Mouse (Mus musculus): ENCODE measurements around the gene Pusl1. TPM values are rescaled to one million over a fixed set of nuclear protein-coding genes. Genes with fewer than 3 reads are reported as not detected.

Pusl1 gene
- total RNA-seq, 4 experiments from 2014 or later = 14.2 to 17.0 (median 14.9) TPM

DNA sequence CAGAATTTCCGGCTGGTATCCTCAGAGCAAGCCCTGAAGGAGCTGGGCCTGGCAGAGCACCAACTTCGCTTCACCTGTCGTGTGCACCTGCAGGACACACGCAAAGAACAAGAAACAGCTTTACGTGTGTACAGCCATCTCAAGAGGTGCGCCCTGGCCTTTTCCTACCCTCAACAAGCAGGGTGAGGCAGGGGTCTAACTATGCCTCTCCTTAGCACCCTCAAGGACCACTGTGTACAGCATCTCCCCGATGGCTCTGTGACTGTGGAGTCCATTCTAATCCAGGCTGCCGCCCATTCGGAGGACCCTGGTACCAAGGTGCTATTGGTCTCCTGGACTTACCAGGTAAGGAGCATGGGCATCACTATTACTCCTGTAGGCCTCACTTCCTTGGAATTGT is 3.4 kb downstream of the Pusl1 start:
- no peak for DNase-seq (ENCODE audit: low spot score in 2 of 2)

DNA sequence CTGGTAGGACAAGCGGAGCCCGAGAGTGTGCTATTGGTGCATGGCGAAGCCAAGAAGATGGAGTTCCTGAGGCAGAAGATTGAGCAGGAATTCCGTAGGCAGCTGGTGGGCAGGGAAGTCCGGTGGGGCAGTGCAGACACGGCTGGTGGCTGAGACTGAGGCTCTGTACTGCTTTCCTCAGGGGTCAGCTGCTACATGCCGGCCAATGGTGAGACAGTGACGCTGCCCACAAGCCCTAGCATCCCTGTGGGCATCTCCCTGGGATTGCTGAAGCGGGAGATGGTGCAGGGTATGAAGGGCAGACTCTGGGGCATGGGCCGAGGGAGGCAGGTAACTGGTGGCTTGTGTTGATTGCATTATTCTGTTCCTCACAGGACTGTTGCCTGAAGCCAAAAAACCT is 3.9 kb downstream of the Pusl1 start:
- no peak for DNase-seq (ENCODE audit: low spot score in 2 of 2)

DNA sequence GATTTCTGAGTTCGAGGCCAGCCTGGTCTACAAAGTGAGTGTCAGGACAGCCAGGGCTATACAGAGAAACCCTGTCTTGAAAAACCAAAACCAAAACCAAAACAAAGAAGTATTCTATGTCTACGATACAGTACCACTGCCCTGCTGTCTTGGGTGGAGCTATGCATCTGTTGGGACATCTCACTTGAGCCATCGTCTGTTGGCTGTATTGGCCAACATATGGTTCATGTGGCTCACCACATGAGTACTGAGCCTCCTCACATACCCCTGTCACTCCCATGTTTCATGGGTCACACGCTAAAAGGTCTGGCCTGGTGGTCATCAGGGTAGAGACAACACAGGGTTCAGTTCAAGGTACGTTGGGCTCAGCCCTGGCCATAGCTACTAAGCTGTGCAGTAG is 5.3 kb downstream of the Pusl1 start:
- DNase-seq (ENCODE audit: low spot score in 2 of 2) = no peak

DNA sequence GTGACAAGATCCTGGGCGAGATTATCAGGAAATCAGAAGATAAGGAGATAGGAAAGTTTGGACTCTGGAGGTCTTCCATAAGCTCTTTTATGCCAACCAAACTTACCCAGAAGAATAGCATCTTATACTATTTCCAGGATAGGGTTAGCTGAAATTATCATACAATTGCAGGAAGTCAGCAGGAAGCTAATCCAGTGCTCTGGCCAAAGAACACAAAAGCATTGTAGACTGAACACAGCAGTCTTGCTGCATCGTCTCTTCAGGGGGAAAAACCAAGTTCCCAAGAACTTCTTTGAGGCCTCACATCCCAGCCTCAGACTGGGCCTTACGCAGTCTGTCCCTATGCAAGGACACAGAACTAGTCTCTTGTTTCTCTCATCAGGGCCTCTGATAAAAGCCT is 8.0 kb downstream of the Pusl1 start:
- no peak for DNase-seq (ENCODE audit: low spot score in 2 of 2)

DNA sequence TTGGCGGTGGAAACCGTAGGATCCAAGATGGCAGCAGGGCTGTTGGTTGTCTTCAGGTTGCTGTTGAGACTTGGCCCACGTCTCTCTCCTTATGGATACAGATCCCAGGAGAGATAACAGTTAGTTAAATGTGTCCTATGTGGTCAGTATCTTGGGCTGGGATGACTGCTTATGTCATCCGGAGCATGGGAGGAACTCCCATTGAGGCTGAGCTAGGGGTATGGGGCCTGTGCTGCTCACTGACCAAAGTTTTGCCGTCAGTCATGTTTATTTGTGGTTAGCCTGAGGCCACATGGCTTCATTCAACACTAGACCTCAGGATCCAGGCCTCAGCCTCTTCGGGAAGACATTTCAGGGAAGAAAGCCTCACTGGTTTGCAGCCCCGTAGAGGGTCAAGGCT is 20.2 kb downstream of the Pusl1 start:
- no peak for DNase-seq (ENCODE audit: low spot score in 2 of 2)

DNA sequence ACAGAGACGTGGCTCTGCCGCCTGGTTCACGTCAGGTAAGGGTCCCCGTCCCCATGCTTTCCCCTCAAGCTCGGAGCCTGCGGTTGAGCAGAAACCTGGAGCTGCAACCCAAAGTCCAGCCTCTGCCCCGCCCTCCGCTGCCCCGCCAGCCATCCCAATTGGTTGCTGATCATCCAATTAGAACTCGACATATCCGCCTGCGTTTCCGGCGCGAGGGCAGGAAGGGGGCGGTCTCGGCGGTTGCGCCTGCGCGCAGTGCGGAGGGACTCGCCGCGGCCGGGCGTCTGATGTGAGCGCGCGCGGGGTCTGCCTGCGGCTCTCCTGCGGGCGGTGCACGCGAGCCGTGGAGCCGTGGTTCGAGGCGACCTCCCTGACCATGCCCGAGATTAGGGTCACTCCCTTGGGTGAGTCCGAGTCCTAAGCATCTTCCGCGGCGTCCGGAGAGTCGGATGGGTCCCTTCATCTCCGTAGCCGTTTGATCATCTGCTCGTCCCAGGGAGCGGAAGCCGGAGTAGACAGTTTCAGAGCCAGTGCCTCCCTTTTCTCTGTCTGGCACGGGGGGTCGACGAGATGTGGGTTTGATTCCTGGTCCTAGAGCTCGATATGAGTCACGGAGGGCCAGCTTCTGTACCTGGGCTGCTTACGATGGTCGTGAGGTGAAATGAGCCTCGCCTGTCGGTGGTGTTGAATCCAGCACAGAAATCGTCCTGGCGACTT is 22.1 kb downstream of the Pusl1 start, which contains the start of the genes Cptp and Ints11:
Cptp (minus strand) TSS at position 124 of the 717 bp plus-strand sequence.
Ints11 (plus strand) TSS at position 230 of the 717 bp plus-strand sequence.
- DNase-seq (ENCODE audit: low spot score in 2 of 2) = peak; percentile 90 to 95

DNA sequence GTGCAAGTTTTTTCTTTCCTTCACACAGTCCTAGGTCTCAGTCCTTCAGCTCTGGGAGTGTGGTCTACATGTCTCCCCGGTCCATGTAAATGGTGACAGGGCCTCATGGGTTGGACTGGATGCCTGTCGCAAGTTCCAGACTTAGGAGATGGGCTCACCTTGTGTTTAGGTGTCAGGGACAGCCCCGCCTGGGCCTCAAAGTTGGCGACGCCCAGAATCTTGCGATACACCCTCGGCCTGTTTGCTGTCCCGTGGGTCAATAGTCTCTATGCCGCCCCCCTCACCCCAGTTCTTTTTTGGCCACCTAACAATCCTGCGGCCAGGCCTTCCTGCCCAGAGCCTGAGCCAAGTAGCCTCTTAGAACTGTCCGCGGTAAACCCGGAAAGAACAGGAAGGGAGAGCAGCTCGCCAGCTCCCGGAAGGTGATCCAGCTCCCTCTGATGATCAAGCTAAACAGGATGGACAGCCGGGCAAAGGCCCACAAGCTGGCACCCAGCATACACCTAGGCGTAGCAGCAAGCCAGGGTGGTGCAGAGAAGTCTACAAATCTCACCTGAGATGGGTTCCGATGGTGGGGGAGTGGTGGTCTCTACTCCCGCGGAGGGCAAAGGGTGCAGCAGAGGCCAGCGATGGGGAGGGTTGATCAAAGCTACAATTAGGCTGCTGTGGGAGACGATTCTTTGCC is 22.8 kb downstream of the Pusl1 start:
- DNase-seq (ENCODE audit: low spot score in 2 of 2) = no peak

DNA sequence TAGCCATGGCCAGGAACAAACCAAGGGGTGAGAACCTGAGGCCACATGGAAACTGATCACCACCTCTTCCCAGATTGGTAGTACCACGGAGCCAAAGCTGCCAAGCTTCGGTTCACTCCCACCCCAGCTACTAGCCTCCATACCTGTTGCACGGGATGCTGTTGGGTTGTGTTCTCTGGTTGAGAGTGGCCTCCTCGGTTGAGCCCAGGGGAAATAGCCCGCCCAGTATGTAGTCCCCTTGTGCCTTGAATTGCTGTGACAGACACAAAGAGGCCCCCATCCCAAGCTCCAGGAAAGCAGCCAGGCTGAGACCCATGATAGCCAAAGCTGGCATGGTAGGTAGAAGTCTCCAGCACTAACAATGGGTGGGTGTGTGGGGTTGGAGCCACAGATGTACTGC is 28.6 kb downstream of the Pusl1 start, which contains the start of gene Tas1r3:
Tas1r3 (minus strand) TSS at position 362 of the 400 bp plus-strand sequence.
- no peak for DNase-seq (ENCODE audit: low spot score in 2 of 2)

DNA sequence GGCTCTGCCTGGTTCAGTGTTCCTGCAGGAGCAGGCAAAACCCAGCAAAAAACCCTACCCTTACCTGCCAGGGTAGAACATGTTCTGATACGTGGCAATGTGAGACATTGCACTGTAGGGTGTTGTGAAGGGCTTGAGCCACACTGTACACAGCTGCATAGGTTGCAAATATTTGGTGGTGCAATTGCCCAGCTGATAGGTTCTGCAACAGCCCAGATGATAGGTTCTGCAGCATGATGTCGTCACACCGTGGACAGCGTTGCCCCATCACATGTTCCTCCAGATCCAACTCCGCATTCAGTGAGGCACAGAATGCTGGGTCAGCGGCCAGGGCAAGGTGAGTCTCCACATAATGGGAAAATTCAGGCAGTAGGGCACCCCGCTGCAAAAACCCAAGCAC is 29.8 kb downstream of the Pusl1 start:
- DNase-seq (ENCODE audit: low spot score in 2 of 2) = no peak

DNA sequence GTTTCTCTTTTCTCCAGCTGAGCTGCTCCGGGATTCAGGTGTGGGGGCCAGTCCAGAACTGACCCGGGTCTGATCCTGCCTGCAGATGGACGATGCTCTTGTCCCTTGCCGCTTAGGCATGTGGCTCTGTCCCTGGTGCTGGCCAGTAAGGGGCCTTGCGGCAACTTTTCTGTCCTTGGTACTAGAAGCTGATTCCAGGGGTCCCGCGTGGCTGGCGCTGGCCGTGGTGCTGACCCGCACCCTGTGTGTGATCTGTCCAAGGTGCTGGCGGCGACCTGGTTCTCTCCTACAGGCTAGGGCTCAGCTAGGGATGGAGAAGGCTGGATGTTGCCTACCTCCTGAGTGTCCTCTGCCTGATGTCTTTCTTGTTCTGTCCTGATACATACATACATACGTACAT is 32.3 kb downstream of the Pusl1 start:
- DNase-seq (ENCODE audit: low spot score in 2 of 2) = no peak

DNA sequence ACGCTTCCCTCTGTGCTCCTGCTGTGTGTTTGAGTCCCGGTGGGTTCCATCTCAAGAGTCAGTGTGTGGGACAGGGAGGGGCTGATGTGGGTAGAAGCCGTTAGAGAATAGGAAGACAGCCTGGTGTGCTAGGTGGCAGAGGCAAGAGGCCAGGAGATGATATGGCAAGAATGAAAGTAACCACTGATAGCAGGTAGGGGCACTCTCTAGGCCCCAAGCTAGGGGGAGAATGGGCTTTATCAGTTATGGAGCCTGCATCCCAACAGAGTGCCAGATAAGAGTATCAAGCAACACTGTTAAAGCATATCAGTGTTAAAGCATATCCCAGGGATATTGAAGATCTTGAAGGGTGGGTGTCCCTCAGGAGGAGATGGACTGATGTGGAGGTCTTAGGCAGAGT is 34.7 kb downstream of the Pusl1 start:
- no peak for DNase-seq (ENCODE audit: low spot score in 2 of 2)

DNA sequence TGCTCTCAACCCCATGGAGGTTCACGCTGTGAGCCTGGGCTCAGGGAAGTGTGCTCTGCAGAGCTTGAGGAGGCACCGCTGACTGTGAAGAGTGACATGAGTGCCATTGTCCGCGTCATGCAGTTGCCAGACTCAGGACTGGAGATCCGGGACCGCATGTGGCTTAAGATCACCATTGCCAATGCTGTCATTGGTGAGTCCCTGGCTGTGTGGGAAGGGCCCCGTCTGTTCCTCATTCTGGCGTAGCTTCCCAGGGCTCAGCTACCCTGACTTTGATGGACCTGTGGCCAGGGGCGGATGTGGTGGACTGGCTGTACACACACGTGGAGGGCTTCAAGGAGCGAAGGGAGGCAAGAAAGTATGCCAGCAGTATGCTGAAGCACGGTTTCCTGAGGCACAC is 35.5 kb downstream of the Pusl1 start:
- DNase-seq (ENCODE audit: low spot score in 2 of 2) = no peak

DNA sequence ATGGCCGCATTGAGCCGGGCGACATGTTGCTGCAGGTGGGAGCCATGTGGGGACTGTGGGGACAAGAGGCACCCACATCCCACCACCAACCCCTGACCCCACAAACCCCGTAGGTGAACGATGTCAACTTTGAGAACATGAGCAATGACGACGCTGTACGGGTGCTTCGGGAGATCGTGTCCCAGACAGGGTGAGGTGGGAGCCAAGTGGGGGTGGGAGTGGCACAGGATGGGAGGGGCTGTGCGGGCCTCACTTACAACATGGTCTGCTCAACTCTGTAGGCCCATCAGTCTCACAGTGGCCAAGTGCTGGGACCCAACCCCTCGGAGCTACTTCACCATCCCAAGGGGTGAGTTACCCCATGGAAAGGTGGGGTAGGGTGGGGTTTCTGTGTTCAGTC is 36.6 kb downstream of the Pusl1 start:
- DNase-seq (ENCODE audit: low spot score in 2 of 2) = no peak

DNA sequence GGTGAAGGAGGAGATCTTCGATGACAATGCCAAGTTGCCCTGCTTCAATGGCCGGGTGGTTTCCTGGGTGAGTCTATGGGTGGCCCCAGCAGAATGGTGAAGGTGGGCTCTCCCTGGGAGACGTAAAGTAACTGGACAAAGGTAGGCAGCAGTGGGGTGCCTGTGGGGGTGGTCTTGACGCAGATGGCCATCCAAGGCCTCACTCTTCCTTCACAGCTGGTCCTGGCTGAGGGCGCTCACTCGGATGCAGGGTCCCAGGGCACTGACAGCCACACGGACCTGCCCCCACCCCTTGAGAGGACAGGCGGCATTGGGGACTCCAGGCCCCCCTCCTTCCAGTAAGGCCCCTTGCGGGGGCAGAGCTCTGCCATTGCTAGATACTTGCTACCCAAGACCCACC is 38.2 kb downstream of the Pusl1 start:
- no peak for DNase-seq (ENCODE audit: low spot score in 2 of 2)

DNA sequence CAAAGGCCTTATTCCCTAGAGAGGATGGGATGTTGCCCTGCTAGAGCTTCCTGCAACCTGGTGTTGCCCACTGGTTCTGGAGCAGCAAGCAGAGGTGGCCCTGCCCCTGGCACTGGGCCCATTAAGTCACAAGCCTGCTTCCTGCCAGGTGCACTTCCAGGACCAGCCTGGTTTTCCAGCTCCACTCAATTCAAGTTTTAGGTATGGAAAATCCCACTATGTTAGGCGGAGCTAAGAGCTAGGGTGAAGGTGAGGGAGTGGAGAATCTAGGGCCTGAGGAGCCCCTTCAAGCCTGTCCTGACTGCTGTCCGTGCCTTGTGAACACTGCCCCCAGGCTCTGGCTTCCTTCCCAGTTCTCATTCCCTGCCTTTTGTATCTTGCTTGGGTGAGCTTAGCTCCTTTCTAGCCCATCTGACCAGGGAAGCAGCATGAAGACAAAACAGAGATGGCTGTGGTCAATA is 39.6 kb downstream of the Pusl1 start:
- no peak for DNase-seq (ENCODE audit: low spot score in 2 of 2)

DNA sequence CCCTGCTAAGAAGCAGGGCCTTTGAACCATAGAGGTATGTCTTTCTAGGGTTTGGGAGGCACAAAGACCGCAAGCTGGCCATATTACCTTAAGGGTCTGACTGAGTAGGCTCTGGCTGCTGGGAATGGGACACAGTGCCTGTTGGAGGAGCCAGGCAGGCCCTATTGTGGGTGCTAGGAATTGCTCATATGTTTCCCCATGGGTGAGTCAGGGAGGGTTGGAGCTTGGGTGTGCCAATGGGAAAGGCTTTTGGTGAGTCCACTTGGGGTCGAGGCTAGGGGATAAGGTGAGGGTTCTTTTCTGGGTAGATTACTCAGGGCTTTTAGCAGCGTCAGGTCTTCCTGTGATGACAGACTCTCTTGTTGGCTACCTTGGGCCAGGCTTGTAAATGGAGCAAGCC is 40.2 kb downstream of the Pusl1 start:
- DNase-seq (ENCODE audit: low spot score in 2 of 2) = no peak

DNA sequence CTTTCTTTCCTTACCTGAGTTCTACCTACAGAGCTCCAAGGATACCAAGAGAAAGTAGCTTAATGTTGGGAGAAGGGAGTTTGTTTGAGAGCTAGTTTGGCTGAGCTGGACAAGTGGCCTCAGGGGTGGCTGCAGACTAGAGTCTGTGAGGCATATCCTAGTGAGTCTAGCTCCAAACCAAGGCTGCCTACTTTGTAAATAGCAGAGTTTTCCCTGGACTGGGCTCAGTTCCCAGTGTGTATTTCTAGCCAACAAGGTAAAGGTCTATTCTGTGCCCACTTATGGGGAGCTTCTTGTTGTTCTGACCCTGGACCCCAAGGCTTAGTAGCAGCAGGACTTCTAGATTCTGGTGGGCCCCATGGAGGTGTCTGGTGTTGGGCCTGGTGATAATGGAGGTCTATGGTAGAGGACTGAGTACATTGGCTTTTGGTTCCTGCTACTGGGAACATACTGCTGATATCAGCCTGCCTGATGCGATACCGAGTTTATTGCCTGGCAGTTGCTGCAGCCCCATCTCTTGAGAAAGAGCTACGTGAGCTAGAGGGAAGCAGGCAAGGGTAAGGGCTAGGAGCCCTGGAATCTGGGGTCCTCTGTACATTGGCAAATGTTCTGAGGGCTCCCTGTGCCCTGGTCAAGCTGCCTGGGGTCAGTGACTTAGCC is 41.7 kb downstream of the Pusl1 start:
- no peak for DNase-seq (ENCODE audit: low spot score in 2 of 2)

DNA sequence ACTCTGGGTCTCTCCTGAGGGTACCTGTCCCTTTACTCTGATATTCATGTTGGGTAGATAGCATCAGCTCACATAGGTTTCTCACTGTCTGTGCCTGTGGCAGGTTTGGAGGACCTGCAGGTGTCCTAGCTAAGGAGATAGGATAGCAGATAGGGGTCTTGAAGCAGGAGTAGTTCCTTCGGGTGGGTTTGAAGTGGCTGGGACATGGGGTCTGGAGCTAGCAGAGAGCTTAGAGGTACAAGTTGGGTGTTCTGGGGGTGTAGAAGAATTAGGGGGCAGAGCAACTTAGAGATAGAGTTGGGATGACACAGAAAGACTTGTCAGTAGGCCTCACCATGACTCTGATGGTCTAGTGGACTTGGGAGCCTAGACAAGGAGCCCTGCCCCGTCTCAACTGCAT is 42.2 kb downstream of the Pusl1 start:
- DNase-seq (ENCODE audit: low spot score in 2 of 2) = no peak

DNA sequence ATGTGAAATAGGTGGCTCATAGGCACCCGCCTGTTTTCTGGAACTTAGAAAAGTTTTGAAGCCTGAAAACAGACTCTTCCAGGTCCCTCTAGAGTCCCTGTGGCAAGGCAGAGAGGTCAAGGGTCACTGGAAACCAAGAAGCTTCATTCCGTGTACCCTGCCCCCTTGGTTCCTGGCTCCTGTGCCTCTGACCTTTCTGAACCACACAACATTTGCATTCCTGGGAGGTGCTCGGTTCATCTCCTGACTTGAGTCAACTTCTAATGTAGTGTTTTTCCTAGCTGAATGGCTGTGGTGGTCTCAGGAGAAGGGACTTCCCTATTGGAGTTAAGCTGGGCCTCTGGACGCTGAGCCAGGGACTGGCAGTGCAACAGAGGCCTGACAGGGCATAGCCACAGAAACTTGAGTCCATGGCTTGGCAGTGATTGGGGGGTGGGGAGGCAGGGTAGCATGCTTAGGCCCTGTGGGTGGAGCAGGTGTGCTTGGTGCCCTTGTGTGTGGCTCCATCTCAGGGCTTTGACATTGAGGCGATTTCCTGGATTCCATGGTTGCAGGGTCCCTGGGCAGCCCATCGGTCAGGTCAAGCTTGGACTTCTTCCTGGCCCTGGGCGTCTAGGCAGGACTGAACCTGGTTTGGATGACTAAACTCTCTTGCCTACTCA is 43.0 kb downstream of the Pusl1 start:
- peak; percentile 60 to 72 for DNase-seq (ENCODE audit: low spot score in 2 of 2)

DNA sequence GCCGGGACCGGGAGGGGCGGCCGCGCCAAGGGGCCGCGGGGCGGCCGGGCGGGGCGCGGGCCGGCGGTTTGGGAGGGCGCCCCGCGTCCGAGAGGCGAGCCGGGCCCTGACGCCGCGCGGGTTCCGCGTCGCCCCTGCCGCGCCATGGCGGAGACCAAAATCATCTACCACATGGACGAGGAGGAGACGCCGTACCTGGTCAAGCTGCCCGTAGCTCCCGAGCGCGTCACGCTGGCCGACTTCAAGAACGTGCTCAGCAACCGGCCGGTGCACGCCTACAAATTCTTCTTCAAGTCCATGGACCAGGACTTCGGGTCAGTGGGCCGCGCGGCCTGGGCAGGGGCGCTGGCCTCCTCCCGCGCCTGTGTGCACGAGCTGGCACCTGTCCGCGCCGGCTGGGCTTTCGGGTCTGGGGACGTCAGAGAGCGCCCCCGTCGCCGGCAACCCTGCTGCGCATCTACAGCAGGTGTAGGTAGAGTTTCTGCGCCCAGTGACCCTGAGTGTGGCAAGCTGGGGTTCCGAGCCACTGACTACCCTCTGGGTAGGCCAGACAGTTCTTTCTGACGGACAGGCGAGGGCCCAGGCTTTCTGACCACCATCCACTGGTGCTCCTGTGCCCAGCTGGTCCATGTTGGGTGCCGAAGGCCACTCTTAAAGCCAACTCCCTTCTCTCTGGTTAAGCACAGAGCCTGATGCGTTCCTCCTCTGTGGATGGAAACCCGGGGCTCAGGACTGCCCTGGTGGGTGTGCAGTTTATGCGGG is 43.8 kb downstream of the Pusl1 start:
- peak; percentile 37 to 60 for DNase-seq (ENCODE audit: low spot score in 2 of 2)

Data from gastrocnemius, adult 8-10 months (tissue).